Mouse (Mus musculus) c-Kit-positive CD71-positive TER-119-positive erythroid progenitor cells, embryonic 14.5 days (primary cell): ENCODE measurements around the gene Sema4c.

Experiments
- DNase-seq: peaks from one replicate; pipeline ENCODE4 v3.0.0-alpha.2; 2013; ENCODE audit warnings: low spot score

Sema4c gene

DNA sequence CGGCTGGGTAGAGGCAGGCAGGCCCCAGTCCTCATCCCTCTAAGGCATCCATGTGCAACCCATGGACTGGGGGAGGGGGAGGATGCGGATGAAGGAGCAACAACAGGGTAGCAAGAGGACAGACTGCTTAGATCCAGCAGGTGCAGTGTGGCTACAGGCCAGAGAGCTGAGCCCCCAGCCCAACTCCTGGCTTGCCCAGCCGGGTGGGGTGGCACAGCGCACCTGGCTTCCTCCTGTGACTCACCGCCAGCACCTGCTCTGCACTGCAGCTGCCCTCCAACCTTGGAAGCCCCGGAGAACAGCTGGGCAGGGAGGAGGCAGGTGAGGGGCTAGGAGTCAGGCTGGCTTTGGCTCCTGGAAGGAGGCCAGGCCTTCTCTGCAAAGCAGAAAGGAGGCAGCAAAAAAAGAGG, 21.8 kb upstream of the Sema4c start:
- no peak for DNase-seq

DNA sequence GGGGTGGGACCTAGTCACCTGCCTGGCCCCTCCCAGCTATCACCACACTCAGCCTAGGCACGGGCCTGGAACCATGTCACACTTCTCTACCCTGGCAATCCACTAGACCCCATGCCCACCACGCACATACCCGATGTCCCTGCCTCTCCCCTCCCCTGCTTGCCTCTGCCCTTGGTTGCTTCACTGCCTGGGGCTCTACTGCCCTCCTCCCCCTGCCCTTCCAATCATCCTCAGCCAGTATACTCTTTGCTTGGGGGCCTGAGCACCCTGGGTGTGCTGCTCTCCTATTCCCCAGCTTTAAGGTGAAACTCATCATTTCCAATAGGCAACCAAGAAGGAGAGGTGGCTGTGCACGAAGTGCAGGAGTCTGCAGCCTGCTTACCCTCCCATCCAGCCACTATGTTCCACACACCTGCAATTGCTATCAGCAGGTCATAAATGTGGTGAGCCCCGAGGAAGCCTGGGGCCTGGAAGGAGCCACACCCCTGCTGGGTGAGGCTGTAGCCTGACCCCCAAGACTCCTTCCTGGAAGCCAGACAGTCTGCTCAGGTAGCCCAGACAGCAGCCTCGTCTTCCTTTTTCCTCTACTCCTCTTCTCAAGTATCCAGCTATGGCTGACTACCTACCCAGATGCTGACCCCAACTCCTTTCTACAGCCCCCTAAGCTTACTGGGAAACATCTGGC, 19.0 kb upstream of the Sema4c start:
- no peak for DNase-seq

DNA sequence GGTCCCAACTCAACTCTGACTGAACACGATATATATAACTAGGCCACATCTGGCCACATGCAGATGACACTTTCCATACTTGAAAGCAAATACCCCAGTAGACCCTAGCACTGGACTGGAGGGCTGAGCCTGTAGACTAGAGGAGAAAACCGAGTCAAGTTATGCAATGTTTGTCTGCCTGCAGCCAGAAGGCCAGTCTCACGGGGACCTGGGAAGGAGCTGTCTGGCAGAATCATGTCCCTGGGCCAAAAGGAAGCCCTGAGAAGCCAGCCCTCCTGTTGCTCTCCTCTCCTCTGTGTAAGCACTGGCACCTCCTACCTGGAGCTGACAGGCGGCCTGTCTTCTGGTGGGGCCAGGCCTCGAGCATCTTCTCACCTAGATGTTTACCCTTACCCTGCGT, 17.2 kb upstream of the Sema4c start:
- no peak for DNase-seq

DNA sequence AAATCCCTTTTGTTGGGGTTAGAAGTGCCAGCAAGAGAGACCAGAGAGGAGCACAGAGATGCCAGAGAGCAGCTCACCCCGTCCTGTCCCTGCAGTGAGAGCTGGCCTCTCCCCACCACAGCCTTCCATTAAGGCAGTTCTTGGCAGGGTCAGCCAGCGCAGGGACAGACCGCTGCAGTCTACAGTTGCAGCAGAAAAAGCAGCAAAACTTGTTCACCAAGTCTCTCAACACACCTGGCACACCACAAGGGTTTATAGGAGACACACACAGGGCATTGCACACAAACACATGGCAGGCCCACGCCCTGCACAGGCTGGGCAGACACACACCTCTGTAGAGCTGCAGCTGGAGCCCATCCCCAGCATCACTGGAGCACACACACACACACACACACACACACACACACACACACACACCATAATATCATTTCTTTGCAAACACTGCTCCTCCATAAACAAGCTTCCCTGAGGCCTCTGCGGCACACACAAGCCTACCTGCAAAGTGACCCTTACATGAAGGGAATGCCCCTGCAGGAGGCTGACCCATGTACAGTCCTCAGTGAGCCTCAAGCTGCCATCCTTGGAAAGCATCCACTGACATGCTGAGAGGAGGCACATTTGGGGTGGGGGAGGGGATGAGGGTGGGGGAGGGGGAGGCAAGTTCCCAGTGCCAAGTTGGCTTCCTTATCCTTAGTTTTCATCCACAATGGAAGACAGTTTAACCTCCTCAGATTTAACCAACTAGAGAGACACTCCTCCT, 16.2 kb upstream of the Sema4c start:
- no peak for DNase-seq

DNA sequence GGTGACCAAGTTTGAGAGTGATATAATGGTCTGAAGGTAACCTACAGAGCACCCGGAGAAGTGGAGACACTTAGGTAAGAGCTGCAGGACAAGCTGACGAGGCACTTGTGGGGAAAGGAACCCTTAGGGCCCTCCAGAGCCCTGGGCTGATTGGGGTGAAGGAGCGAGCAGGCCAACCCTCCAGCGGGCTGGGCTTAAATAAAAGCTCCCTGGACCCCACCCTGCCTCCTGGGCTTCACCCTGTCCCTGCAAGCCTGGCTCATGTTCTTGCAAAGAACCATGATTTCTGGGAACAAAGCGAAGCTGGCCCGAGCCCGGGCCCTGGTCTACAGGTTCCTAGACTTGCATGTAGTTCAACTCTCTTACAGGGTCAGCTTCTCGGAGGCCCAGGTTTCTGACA, 15.4 kb upstream of the Sema4c start:
- DNase-seq = no peak

DNA sequence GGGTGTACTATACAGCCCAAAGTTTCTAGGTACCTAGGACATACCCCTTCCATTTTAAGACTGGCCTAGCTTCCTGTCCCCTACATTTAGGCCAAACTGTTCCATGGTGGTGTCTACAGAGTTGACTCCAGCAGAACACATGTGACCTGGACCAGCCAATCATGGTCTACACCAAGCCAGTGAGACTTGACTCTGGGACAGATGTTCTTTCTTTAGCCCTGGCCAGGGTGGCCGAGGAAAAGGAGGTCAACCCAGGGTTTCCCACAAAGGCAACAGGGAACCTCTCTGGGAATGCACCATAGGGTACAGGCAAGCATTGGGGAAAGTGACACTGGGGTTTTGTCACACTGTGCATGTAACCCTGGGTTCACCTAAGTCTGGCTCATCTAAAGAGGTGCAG, 14.6 kb upstream of the Sema4c start:
- no peak for DNase-seq

DNA sequence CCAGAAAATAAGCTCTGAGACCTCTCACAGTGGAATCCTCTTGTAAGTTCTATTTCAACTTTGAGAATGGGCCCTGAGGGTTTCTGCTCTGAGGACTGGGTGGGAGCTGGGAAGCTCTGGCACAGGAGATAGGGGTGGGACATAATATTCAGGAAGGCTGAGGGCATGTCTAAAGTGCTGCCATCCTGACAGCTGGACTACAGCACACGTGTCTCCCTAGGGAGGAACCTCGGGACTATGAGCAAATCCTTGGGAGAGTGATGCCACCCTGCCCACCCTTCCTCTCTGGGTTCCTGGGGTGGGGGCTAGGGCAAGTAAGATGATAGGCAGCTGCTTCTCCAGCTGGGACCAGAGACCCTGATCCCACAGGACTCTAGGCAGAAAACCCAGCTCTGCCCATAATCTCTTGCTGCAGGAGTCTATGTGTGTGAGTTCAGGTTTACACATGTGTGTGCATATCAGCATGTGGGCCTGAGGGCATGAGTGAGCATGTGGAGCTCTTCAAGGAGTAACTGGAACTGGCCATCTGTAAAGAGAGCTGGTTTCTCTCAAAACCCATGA, 14.1 kb upstream of the Sema4c start:
- no peak for DNase-seq

DNA sequence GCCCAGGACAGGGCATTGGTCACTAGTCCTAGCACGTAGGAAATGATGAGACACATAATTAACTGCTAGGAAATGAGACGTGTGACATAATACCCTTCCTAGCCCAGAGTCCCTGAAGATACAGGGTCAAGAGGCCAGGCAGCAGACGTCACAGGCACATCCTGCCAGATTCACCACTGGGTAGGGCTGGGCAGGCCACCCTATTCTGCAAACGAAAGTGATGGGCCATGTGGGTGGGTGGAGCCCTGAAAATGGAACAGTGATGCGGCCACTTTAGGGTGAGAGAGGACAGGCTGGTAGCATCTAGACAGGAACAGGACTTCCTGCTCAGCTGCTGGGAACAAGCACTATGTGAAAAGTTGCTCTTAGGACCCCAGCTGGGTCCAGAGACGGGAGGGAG, 13.5 kb upstream of the Sema4c start:
- no peak for DNase-seq

DNA sequence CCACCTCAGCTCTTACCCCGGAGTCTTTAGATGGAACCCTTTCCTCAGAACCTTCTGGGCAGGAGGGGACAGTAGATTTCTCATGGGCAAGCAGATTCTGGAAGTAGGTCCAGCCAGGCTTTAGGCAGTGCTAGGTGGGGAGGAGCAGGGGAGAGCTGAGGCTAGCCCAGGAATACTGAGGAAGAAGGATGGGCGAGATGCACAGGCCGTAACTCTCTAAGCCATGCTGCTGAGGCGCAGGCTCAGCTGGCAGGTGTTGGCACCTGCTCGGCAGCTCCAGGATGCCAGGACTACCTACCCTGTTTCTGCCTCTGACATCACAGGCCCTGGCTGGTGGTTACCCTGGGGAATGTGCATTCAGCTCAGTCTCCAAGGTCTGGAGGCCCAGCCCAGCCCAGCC, 12.2 kb upstream of the Sema4c start:
- no peak for DNase-seq

DNA sequence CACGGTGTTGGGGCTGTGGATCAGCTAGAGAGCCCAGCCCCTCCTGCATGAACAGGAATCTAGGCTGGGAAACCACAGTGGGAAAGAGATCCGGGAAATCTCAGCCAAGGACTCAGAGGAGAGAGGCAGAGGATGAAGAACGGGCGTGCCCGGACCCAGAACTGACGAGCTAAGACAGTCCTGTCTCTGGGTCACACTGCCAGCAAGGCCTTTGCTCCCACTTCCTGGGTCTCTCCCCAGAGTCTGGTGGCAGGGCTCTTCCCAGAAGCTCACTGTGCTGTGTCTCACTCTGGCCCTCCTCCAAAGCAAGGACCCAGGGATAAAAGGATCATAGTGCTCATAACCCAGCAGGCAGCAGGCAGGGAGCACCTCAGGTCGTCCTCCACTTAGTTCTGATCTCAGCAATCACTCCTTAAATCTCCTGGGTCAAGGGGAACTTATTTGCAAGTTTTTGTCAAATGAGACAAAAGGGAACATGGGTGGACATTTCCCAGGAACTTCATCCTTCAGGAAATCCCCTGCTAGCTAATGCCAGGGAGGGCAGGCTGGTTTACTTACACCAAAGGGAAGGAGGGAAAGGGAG, 11.6 kb upstream of the Sema4c start:
- DNase-seq = no peak

DNA sequence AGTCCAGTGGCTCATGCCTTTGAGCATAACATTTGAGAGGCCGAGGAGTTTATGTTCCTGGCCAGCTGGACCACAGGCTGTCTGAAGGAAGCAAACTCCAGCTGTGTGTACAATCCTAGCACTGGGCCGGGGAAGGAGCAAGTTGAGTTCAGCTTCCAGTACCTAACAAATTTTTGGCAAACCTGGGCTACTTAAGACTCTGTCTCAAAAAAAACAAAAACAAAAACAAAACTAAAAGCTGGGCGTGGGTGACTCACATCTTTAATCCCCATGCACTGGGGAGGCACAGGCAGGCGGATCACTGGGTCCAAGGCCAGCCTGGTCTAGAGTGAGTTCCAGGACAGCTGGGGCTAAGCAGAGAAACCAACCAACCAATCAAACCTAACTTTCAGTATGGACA, 10.6 kb upstream of the Sema4c start:
- no peak for DNase-seq

DNA sequence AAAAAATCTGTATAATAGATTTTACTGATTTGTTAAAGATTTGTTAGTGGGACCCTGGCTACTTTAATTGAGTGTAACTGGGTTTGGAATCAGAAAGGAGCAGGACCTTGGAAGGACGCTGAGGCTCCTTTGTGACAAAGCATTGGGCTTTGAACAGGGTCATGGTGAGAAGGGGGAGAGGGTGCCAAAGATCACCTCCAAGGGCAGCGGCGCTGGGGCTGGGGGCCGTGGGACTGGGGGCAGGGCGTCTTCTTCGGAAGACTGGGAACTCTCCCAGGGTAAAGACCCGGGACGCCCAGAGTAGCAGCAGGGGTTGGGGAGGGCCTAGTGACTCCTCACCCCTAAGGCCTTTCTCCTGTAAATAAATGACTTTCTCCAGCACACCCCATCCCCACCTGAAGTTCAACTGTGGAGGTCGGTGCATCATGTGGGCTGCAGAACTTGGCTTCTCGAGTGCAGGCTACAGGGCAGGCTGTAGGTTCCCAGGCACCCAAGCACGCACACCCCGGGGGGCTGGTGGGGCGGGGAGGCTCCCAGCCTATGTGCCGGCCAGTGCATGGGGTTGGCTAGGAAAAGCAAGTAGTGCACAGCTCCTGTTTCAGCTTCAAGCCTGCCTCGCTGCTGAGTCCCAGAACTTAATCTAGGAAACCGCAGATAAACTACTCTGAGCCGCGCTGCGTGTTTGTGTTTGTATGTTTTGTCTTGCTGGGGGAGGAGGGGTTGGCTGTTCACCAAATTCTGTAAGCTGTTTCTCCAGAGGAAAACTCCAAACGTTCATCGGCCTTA, 9.9 kb upstream of the Sema4c start:
- no peak for DNase-seq

DNA sequence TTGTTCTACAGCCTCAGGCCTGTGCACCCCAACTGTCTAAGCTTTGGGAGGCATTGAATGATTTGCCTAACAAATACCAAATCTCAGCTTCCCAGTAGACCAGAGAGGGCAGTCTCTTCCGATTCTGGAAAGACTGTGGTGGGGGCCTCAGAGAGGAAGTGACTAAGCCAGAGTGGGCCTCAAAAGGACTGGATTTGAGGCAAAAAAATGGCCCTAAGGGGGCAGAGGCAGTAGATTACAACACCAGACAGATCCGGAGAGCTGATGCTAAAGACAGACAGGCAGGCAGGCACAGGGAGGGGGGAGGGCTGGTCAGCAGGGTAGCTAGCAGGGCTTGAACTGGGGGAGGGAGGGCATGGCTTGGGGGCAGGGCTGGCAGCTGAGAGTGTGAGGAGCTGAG, 8.3 kb upstream of the Sema4c start:
- no peak for DNase-seq

DNA sequence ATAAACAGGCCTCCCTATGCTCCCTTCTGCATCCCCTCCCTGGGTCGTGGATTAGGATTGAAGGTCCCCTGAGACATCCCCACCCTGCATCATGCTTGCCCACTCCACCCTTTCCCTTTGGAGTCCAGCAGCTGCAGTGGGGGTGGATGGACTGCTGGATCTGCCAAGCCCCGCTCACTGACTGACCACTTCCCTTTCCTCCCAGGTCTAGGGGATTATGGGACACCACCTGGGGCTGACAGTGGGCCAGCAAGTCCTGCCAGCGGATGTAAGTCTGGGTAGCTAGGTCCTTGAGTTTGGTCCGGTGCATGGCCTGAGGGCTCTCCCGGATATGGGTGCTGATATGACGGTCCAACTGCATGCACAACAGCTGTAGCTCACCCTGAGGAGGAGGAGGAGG, 6.0 kb upstream of the Sema4c start:
- no peak for DNase-seq

DNA sequence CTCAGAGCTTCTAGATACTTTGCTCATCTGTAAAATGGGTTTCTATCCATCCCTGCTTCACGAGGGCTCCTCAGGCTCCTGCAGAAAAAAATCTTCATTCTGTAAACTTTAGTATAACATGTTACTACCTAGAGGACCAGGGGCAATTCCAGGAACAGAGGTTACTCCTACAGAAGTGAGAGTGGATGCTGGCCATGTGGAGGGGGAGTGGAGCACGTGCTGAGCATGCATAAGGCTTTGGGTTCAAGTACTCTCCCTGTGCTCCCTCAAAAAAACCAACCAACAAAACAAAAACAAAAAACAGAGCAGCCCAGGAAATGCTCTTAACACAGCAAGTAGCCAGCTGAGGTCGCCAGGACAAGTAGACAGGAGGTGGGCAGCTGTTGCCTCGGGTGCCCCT, 5.5 kb upstream of the Sema4c start:
- DNase-seq = no peak

DNA sequence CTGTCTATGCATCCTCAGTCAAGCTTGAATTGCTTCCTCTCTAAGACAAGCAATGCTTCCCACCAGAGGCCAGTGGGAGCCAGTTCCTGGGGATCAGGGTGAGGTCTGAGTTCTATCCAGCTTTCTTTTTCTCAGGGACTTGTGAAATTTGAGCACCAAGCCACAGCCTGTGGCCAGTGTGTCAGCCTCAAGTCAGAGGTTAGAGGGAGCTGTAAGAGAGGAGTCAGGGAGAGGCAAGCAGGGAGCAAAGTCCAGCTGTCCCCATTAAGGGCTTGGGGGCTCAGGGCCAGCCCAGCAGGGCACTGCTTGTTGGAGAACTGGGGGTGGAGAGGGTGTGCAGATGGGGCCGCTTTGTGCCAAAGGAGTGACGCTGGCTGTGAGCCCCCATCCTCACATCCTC, 5.0 kb upstream of the Sema4c start:
- DNase-seq = no peak

DNA sequence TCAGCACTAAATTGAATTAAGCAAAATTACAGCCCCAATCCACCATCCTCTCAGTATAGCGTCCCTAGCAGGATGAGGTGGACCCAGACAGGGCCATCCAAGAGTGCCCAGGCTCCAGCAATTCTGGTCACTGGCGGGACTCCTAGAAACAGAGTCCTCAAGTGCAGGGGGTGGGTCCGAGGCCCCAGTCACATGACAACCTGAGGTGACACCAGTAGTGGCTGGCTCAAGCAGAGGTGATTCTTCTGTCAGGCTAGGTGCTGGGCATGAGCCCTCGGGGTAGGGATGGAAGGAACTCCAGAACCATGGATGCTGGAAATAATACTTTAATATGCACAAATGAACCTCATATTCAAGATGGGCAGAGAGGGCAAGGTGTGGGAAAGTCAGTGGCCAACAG, 4.2 kb upstream of the Sema4c start:
- no peak for DNase-seq

DNA sequence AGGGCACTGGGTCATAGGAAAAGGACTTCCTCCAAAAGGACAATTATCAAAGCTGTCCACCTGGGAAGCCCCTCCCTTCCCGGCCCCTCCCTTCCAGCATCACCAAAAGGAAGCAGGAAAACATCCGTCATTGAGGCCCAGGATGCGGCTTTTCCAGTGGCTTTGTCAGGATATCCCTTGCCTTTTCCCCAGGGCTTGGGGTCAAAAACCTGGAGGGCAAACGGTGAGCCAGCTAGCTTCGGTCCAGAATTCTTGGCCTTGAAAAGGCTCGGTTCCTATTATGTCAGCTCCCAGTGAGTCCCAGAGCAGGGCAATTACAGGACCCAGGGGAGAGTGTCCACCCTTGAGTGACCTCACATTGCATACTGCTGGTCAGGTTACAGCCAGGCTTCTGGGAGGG, 2.8 kb upstream of the Sema4c start:
- no peak for DNase-seq

DNA sequence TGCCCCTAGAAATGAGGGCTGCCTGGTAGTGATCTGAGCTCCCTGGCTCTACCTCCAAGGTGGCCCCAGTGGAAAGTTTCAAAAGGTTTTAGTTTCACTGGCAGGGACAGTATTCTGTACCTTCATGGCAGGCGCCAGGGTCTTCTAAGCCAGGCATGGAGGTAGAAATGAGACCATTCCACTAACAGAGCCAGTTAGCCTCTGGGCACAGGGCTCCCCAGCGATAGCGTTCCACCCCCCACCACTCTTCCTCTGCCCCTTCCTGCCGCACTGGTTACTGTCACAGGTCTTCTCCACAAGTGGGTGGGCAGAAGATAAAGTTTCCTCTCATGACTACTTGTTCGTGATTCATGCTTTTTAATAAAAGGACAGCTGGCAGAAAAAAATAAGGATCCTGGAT, 1.7 kb upstream of the Sema4c start:
- DNase-seq = no peak

DNA sequence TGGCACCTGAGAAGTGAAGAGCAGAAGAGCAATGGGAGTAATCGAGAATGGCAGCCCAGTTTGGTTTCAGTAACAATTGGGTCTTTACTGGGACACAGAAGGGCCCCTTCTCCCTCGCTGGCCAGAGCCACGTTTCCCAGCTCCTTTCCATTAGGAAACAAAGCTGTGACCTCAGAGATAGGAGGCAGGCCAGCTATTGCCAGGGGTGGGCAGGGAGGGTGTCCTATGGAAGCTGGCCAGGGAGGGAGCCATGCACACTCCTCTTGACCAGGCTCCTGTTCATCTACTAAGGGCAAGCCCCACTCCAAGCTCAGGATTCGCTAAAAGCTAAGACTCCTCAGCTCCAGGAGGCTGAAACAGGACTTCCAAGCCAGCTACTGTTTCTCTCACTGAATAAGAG, 1.1 kb upstream of the Sema4c start:
- no peak for DNase-seq

DNA sequence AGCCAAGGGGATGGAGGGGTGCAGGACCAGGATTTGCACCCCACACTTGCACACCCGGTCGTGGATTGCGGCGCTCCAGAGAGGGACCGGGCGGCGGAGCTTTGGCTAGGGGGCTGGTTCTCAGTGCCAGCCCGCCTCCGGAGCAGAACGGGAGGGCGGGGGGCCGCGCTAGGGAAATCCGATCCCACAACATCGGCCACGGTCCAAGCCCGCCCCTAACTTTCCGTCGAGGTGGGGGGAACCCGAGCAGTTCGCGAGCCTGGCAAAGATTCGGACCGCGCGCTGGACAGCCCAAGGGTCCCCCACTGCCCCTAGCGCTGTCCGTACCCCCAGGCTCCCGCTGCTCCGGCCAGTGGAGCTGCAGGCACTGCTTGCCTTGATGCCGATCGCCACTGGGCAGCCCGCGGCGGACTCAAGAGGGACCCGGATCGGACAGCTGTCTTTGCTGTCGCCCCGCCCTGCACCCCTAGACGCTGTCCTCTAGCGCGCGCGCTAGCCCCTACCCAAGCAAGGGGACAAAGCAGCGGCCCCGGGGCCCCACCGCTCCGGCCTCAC, 615 bp downstream of the Sema4c start:
- no peak for DNase-seq
